Mouse (Mus musculus): ENCODE results near the gene Nt5c2. TPM values are rescaled to one million over a fixed set of nuclear protein-coding genes. Genes with fewer than 3 reads are reported as not detected.

Gene Nt5c2
- total and polyA plus RNA-seq, 3 experiments = 17.0 to 158 (median 148) TPM

DNA sequence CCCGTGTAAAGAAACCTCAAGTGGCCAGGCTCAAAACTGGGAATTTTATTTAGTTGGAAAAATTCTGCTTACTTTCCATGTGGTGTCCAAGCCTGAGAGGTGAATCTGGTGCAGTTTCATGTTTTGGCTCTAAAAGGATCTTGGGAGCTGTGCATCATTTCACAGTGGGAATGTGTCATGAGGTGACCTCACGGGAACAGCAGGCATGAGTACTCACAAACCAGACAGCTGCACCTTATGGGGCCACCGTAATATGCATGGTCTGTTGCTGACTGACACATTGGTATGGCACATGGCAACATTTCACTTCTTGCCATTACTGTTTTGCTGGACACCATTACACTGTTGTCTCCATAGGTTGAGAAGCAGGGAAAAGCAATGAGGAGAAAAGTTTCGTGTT is 129.6 kb downstream of the Nt5c2 start:
- Histone ChIP-seq H3K36me3 (replicated peaks) (peaks cover 99% of the 10 kb centered on the region), H3K4me1 (ENCODE audit: insufficient read depth, low read depth, low read length) (peaks cover 33% of the 10 kb centered on the region), H3K9me3 (replicated peaks) (no peaks in the 10 kb centered on the region), H3K4me3 (ENCODE audit: low read depth, low read length) (no peak overlapping the region), H3K27me3 (ENCODE audit: insufficient read depth, low read length) (no peaks in the 10 kb centered on the region)
- DNase-seq (ENCODE audit: low spot score) (no peak), ATAC-seq (ENCODE audit: extremely low read depth, insufficient number of reproducible peaks, low FRiP score, poor library complexity, severe bottlenecking) (no peak)
- TF ChIP-seq GATA1 (IDR thresholded peaks at IDR 0.05; ENCODE audit: borderline replicate concordance, low read length) (no peak), TAL1 (conservative IDR thresholded peaks at IDR 0.05; ENCODE audit: low read depth, low read length) (no peak), POLR2AphosphoS5 (IDR thresholded peaks at IDR 0.05; ENCODE audit: insufficient replicate concordance, low read depth, low read length) (no peak), CTCF (IDR thresholded peaks at IDR 0.05; ENCODE audit: low read depth, low read length) (no peak), GATA2 (IDR thresholded peaks at IDR 0.05; ENCODE audit: borderline replicate concordance, low read depth, low read length) (no peak)

DNA sequence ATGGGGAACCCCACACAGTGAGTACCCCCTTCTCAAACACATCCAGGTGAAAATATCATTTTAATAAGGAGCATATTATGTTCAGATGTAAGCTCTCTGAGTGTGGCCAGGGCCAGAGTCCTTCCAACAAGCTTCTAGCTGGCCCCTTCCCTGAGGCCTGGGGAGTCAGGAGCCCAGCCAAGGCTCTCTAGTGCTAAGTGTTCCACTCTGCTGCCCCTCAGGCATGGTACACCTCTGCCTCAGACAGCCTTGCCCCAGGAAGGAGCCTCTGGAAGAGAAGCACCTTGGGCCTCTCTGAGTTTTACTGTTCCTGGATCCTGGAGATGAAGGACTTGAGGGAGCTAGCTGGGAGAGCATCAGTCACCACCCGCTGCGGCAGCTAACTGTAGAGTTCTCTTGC is 135.1 kb downstream of the Nt5c2 start:
- Histone ChIP-seq H3K4me3 (ENCODE audit: low read depth, low read length) (no peak overlapping the region), H3K9me3 (replicated peaks) (no peaks in the 10 kb centered on the region), H3K27me3 (ENCODE audit: insufficient read depth, low read length) (no peaks in the 10 kb centered on the region), H3K36me3 (replicated peaks) (peaks cover 97% of the 10 kb centered on the region), H3K4me1 (ENCODE audit: insufficient read depth, low read depth, low read length) (peaks cover 16% of the 10 kb centered on the region)
- DNase-seq (ENCODE audit: low spot score) (no peak), ATAC-seq (ENCODE audit: extremely low read depth, insufficient number of reproducible peaks, low FRiP score, poor library complexity, severe bottlenecking) (no peak)
- TF ChIP-seq POLR2AphosphoS5 (IDR thresholded peaks at IDR 0.05; ENCODE audit: insufficient replicate concordance, low read depth, low read length) = no peak
- TF ChIP-seq CTCF (IDR thresholded peaks at IDR 0.05; ENCODE audit: low read depth, low read length) = no peak
- no peak for TF ChIP-seq TAL1 (conservative IDR thresholded peaks at IDR 0.05; ENCODE audit: low read depth, low read length)
- no peak for TF ChIP-seq GATA1 (IDR thresholded peaks at IDR 0.05; ENCODE audit: borderline replicate concordance, low read length)
- TF ChIP-seq GATA2 (IDR thresholded peaks at IDR 0.05; ENCODE audit: borderline replicate concordance, low read depth, low read length) = no peak

- ATAC-seq (ENCODE audit: extremely low read depth, insufficient number of reproducible peaks, low FRiP score, poor library complexity, severe bottlenecking) (no peak), DNase-seq (ENCODE audit: low spot score) (no peak)
- Histone ChIP-seq H3K4me3 (ENCODE audit: low read depth, low read length) (no peak overlapping the region), H3K27me3 (ENCODE audit: insufficient read depth, low read length) (no peaks in the 10 kb centered on the region), H3K36me3 (replicated peaks) (peaks cover 97% of the 10 kb centered on the region), H3K4me1 (ENCODE audit: insufficient read depth, low read depth, low read length) (peaks cover 16% of the 10 kb centered on the region), H3K9me3 (replicated peaks) (no peaks in the 10 kb centered on the region)
- TF ChIP-seq CTCF (IDR thresholded peaks at IDR 0.05; ENCODE audit: low read depth, low read length) = no peak
- no peak; the same call in 1 of the 2 replicates for TF ChIP-seq POLR2AphosphoS5 (IDR thresholded peaks at IDR 0.05; ENCODE audit: insufficient replicate concordance, low read depth, low read length)
- no peak for TF ChIP-seq GATA1 (IDR thresholded peaks at IDR 0.05; ENCODE audit: borderline replicate concordance, low read length)
- no peak for TF ChIP-seq TAL1 (conservative IDR thresholded peaks at IDR 0.05; ENCODE audit: low read depth, low read length)
- no peak for TF ChIP-seq GATA2 (IDR thresholded peaks at IDR 0.05; ENCODE audit: borderline replicate concordance, low read depth, low read length)
These were observed 136.6 kb downstream of the Nt5c2 start for GRCm38 (mm10) chr19:46878346-46878745.

- H3K9me3 ChIP-seq (replicated peaks) = no peaks in the 10 kb centered on the region
- no peak overlapping the region for H3K4me3 ChIP-seq (ENCODE audit: low read depth, low read length)
- peaks cover 97% of the 10 kb centered on the region for H3K36me3 ChIP-seq (replicated peaks)
- no peak for TF ChIP-seq GATA2 (IDR thresholded peaks at IDR 0.05; ENCODE audit: borderline replicate concordance, low read depth, low read length)
- TF ChIP-seq TAL1 (conservative IDR thresholded peaks at IDR 0.05; ENCODE audit: low read depth, low read length) = no peak
- TF ChIP-seq POLR2AphosphoS5 (IDR thresholded peaks at IDR 0.05; ENCODE audit: insufficient replicate concordance, low read depth, low read length) = no peak
- TF ChIP-seq GATA1 (IDR thresholded peaks at IDR 0.05; ENCODE audit: borderline replicate concordance, low read length) = no peak
- TF ChIP-seq CTCF (IDR thresholded peaks at IDR 0.05; ENCODE audit: low read depth, low read length) = no peak
- H3K27me3 ChIP-seq (ENCODE audit: insufficient read depth, low read length) = no peaks in the 10 kb centered on the region
- DNase-seq (ENCODE audit: low spot score) (no peak), ATAC-seq (ENCODE audit: extremely low read depth, insufficient number of reproducible peaks, low FRiP score, poor library complexity, severe bottlenecking) (no peak)
- H3K4me1 ChIP-seq (ENCODE audit: insufficient read depth, low read depth, low read length) = peaks cover 14% of the 10 kb centered on the region
These were observed 137.1 kb downstream of the Nt5c2 start for GRCm38 (mm10) chr19:46877886-46878285.

GRCm38 (mm10) chr19:46875790-46876189 is 139.2 kb downstream of the Nt5c2 start:
- Histone ChIP-seq H3K9me3 (replicated peaks) (no peaks in the 10 kb centered on the region), H3K4me1 (ENCODE audit: insufficient read depth, low read depth, low read length) (peaks cover 8% of the 10 kb centered on the region), H3K4me3 (ENCODE audit: low read depth, low read length) (no peak overlapping the region), H3K36me3 (replicated peaks) (peaks cover 97% of the 10 kb centered on the region), H3K27me3 (ENCODE audit: insufficient read depth, low read length) (no peaks in the 10 kb centered on the region)
- ATAC-seq (ENCODE audit: extremely low read depth, insufficient number of reproducible peaks, low FRiP score, poor library complexity, severe bottlenecking) (peak; percentile 38; the same call in 1 of the 2 replicates), DNase-seq (ENCODE audit: low spot score) (peak; percentile 43)
- TF ChIP-seq CTCF (IDR thresholded peaks at IDR 0.05; ENCODE audit: low read depth, low read length) = peak; percentile 71
- no peak for TF ChIP-seq TAL1 (conservative IDR thresholded peaks at IDR 0.05; ENCODE audit: low read depth, low read length)

- no peak for ATAC-seq (ENCODE audit: extremely low read depth, insufficient number of reproducible peaks, low FRiP score, poor library complexity, severe bottlenecking)
These were observed 141.0 kb downstream of the Nt5c2 start for GRCm38 (mm10) chr19:46873924-46874323.

More at GRCm38 (mm10) chr19:46873924-46874323, 141.0 kb downstream of the Nt5c2 start:
- no peaks in the 10 kb centered on the region for H3K27me3 ChIP-seq (ENCODE audit: insufficient read depth, low read length)
- peaks cover 18% of the 10 kb centered on the region for H3K4me1 ChIP-seq (ENCODE audit: insufficient read depth, low read depth, low read length)
- TF ChIP-seq GATA1 (IDR thresholded peaks at IDR 0.05; ENCODE audit: borderline replicate concordance, low read length) = no peak
- TF ChIP-seq POLR2AphosphoS5 (IDR thresholded peaks at IDR 0.05; ENCODE audit: insufficient replicate concordance, low read depth, low read length) = no peak
- no peak for TF ChIP-seq CTCF (IDR thresholded peaks at IDR 0.05; ENCODE audit: low read depth, low read length)
- no peak for TF ChIP-seq TAL1 (conservative IDR thresholded peaks at IDR 0.05; ENCODE audit: low read depth, low read length)
- TF ChIP-seq GATA2 (IDR thresholded peaks at IDR 0.05; ENCODE audit: borderline replicate concordance, low read depth, low read length) = no peak
- H3K9me3 ChIP-seq (replicated peaks) = no peaks in the 10 kb centered on the region
- H3K36me3 ChIP-seq (replicated peaks) = peaks cover 96% of the 10 kb centered on the region
- no peak overlapping the region for H3K4me3 ChIP-seq (ENCODE audit: low read depth, low read length)
- DNase-seq (ENCODE audit: low spot score) = no peak
